Comparison of ENCODE assay signal across 10 mouse cellular contexts in genomic region chr2:20494666-20495065, GRCm38 (mm10).
DNase-seq lines count a peak whose midpoint lies in the region; ATAC-seq lines count a peak whose summit lies in the region.
"Had no signal": no experiment of that assay in that cellular context is flagged by ENCODE, and none has a peak within 500 bp of the region (broad histone marks: within the 10 kb centered on the region; RNA-seq: fewer than 3 reads in every experiment).

No protein-coding gene starts in this region.

- H3K4me2 ChIP-seq in neural tube, embryonic 12.5 days (replicated peaks): no peak overlapping the region
- H3K4me2 ChIP-seq: embryonic facial prominence, embryonic 13.5 days; neural tube, embryonic 13.5 days had no signal

- H3K4me1 ChIP-seq in embryonic facial prominence, embryonic 10.5 days: peaks cover 8% of the 10 kb centered on the region; the same call in 1 of the 2 replicates
- H3K4me1 ChIP-seq in neural tube, embryonic 12.5 days: no peaks in the 10 kb centered on the region
- H3K4me1 ChIP-seq: embryonic facial prominence, embryonic 13.5 days; neural tube, embryonic 13.5 days had no signal

- no peak overlapping the region for H3K27ac ChIP-seq in embryonic facial prominence, embryonic 10.5 days (replicated peaks)
- H3K27ac ChIP-seq in neural tube, embryonic 12.5 days: no peak overlapping the region
- H3K27ac ChIP-seq: embryonic facial prominence, embryonic 13.5 days; neural tube, embryonic 13.5 days had no signal

- DNase-seq in left cerebral cortex, adult 11 months (ENCODE audit: low spot score): peak; percentile 30
- DNase-seq in left cerebral cortex, adult 8-10 months (ENCODE audit: low spot score in 2 of 2): no peak
- peak; percentile 57 to 68 for DNase-seq in adrenal gland, postnatal 36 days
- peak; percentile 75 for DNase-seq in embryonic facial prominence, embryonic 10.5 days (ENCODE audit: low spot score)
- peak; percentile 47 for DNase-seq in hindlimb bud, embryonic 11.5 days (ENCODE audit: extremely low spot score, low read depth, low spot score)
- DNase-seq in left cerebral cortex, postnatal 36 days (ENCODE audit: low spot score in 2 of 2): peak; percentile 52 to 67
- peak; percentile 37 for DNase-seq in yolk sac, embryonic 10.5 days (ENCODE audit: low spot score)

- peak; percentile 80 for ATAC-seq in neural tube, embryonic 12.5 days (ENCODE audit: low FRiP score, low read depth)

- H3K27me3 ChIP-seq in embryonic facial prominence, embryonic 10.5 days (replicated peaks; ENCODE audit: low read depth, poor library complexity, severe bottlenecking): no peaks in the 10 kb centered on the region
- no peaks in the 10 kb centered on the region for H3K27me3 ChIP-seq in neural tube, embryonic 12.5 days (replicated peaks)
- H3K27me3 ChIP-seq: embryonic facial prominence, embryonic 13.5 days; neural tube, embryonic 13.5 days had no signal

- no peaks in the 10 kb centered on the region for H3K36me3 ChIP-seq in embryonic facial prominence, embryonic 10.5 days (replicated peaks)
- H3K36me3 ChIP-seq in neural tube, embryonic 12.5 days: no peaks in the 10 kb centered on the region
- H3K36me3 ChIP-seq: embryonic facial prominence, embryonic 13.5 days; neural tube, embryonic 13.5 days had no signal

- WGBS in embryonic facial prominence, embryonic 10.5 days: 24% methylated on average over 3 of the region's 3 CpGs
- WGBS in neural tube, embryonic 12.5 days: 14% methylated on average over 3 of the region's 3 CpGs

- intact Hi-C loops in left cerebral cortex, postnatal 36 days (cut with DNase I): loop anchor here (10.0 kb wide), 2 partner anchors 220 to 280 kb away; no protein-coding TSS in a partner anchor

- H3K4me3 ChIP-seq in embryonic facial prominence, embryonic 10.5 days: no peak overlapping the region
- no peak overlapping the region for H3K4me3 ChIP-seq in neural tube, embryonic 12.5 days
- H3K4me3 ChIP-seq: embryonic facial prominence, embryonic 13.5 days; neural tube, embryonic 13.5 days had no signal

- peaks cover 6% of the 10 kb centered on the region; the same call in 1 of the 2 replicates for H3K9me3 ChIP-seq in embryonic facial prominence, embryonic 10.5 days
- peaks cover 14% of the 10 kb centered on the region; the same call in 1 of the 2 replicates for H3K9me3 ChIP-seq in neural tube, embryonic 12.5 days
- H3K9me3 ChIP-seq: embryonic facial prominence, embryonic 13.5 days; neural tube, embryonic 13.5 days had no signal

- H3K9ac ChIP-seq in neural tube, embryonic 12.5 days: no peak overlapping the region
- H3K9ac ChIP-seq: embryonic facial prominence, embryonic 13.5 days; neural tube, embryonic 13.5 days had no signal

Comparison
In these comparisons a context has a peak if more than half of its experiments do, and no peak if none do; other contexts are left out.
1. DNase-seq: peak in left cerebral cortex, adult 11 months (single experiment), adrenal gland, postnatal 36 days (2 of 2), embryonic facial prominence, embryonic 10.5 days (single experiment), hindlimb bud, embryonic 11.5 days (single experiment), left cerebral cortex, postnatal 36 days (2 of 2) and yolk sac, embryonic 10.5 days (single experiment); none in left cerebral cortex, adult 8-10 months (0 of 2).